Mouse (Mus musculus) inflammation-experienced regulatory T-cells, adult 6 months (primary cell): ENCODE measurements around the gene Map3k5. TPM values are rescaled to one million over a fixed set of nuclear protein-coding genes. Genes with fewer than 3 reads are reported as not detected.
"Not testable (repeated sequence)": the region's sequence is repeated elsewhere in the genome, so short reads cannot be mapped to it uniquely, and the experiment has no call there.

Source experiments
- ATAC-seq: one replicate; pipeline ENCODE4 v1.8.0; 2017
- polyA plus RNA-seq, 3 experiments: library from polyadenylated mRNA; unstranded; fragments of 100-300 nt; shearing (Covaris generic); gene quantifications; one replicate each; pipeline ENCODE4 v1.2.1; 2017

Map3k5 gene
- 10 to 100 TPM in 2 of 3 experiments, 1 to 10 TPM in 1; 9.3 to 14.3 (median 13.8) TPM for polyA plus RNA-seq

DNA sequence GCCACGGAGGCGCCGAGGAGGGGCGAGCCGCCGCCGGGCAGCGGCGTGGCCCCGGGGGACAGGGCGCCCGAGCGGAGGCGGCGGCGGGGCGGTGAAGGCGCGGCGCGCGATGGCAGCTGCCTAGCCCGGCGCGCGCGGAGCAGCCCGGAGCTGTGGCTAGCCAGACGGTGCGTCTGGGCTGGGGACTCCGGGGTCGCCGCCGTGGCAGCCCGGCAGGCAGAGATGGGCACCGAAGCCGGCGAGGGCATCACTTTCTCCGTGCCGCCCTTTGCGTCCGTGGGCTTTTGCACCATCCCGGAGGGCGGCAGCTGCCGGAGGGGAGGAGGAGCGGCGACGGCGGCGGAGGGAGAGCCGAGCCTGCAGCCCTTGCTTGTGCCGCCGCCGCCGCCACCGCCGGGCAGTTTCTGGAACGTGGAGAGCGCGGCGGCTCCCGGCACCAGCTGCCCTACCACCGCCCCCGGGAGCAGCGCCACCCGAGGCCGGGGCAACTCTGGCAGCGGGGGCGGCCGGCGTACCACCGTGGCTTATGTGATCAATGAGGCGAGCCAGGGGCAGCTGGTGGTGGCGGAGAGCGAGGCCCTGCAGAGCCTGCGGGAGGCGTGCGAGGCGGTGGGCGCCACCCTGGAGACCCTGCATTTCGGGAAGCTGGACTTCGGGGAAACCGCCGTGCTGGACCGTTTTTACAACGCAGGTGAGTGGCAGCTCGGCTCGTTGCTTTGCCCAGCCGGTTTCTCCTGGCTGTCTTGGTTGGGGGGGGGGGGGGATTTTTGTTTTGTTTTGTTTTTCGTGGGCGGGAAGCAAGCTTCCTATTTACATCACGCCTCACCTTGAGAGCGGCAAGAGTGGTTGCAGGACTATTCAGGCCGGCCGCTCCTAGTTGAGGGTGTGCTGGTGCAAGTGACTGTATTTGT, at the start of gene Map3k5:
TSS of gene Map3k5 (plus strand) at position 89 of the 911 bp plus-strand sequence.
- ATAC-seq: peak; percentile 18

DNA sequence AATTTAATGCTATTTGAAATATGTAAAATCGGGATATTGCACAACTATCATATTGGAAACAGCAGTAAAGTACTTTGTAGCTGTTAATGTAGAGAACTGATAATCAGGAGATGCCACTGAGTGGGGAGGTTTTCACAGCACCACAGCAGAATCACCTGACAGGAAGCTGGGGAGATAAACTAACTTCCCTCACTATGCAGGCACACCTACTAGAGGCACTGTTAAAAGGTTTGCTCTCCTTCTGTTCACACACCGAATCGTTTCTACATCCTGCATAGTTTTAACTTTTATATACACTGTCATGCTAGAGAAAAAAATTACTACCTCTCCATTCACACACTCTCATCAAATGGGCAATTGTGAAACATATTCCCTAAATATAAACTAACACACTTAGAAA, 48.0 kb upstream of the Map3k5 start:
- peak; percentile 58 for ATAC-seq

DNA sequence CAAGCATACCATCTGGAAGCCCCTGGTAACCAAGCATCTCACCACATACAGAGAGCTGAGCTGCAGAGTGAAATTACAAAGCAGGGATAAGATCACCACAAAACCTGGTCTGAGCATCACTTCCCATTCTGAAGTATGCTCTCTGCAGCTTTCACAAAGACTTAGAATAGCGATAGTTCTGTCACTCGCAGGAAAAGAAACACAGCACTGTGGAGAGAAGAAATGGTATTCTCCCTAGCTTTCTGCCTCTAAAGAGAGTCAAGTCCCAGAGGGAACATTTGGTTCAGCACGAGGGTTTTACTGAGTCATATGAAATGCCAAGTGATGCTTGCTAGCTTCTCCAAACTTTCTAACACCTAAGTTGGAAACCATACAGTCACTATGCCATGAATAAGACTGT, 44.4 kb upstream of the Map3k5 start:
- no peak for ATAC-seq

DNA sequence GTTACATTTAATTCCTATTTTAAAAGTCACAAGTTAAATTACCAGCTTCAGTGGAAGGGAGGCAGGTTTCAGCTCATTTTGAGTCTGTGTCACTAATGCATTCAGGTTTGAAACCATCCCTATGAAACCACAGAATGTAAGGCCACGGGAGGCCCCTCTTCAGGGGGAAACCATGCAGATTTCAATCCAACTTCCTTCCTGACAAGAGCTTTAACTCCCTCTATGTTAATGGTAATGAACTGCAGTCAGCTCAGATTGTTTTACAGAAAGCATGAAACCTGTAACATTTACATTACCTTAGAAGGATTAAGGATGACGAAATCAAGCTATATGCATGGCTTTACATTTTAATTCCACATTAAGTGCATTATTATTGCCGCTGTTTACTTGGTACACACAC, 42.6 kb upstream of the Map3k5 start:
- ATAC-seq: no peak

DNA sequence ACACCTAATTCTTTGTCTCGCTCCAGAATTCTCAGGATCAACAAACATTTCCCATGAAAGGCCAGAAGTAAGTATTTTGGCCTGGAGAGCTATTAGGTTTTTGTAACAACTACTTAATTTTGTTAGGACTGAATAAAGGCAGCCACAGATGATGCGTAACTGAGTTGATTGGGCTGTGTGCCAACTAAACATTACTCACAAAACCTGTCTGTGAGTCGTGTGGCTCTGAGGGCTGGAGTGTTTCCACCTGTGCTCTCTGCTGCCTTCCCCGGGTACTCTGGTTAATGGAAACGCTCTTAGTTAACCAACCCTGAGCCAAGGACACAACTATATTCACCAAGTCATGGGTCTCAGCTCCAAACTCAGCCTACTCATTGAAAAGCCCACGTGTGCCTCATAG, 41.1 kb upstream of the Map3k5 start:
- no peak for ATAC-seq

DNA sequence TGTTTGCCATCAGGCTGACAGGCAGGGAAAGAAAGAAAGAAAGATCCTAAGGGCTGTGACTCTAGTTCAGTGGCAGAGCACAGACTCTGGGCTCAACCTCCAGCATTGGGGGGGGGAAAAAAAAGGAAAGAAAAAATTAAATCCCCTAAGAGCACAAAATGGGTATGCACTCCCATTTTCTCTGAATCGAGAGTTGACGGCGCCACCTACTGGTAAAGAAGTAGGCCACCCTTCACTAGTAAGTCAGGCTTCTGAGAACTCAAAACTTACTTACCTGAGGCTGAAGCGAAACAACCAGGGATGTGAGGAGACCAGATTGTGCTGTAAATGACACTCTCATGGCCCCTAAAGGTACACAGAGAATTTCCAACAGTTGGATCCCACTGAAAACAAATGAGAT, 40.3 kb upstream of the Map3k5 start:
- ATAC-seq: peak; percentile 69

DNA sequence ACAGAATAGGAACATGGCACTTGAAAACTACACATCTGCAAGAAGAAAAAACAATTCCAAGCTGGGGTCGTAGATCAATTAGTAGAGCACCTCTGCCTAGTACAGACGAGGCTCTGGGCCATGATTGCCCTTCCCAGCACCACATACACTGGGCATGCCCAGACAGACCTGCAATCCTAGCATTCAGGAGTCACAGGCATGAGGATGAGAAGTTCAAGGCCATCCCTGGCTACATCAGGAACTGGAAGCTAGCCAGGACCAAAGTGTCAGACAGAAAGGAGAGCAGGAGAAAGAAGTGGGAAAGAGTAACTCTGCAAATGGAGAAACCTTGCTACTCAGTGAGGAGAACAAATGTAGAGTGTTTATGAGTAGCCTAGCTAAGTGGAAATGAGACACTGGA, 34.1 kb upstream of the Map3k5 start:
- ATAC-seq: no peak

DNA sequence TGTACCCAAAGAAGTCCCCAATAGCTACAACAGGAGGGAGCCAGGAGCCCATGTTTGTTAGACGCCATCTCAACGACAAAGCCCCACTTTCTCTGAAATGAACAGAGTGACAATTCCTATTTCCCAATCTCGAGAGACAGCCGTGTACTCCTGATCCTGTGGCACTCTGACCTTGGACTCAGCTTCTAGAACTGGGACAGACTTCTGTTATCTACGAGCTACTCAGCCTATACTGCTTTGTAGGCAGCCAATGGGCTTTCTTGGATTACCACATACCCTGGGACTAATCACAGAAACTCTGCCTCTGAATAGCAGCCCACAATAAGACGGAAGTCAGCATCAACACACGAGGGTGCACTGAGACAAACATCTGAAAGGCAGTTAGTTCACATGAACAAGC, 32.3 kb upstream of the Map3k5 start:
- no peak for ATAC-seq

DNA sequence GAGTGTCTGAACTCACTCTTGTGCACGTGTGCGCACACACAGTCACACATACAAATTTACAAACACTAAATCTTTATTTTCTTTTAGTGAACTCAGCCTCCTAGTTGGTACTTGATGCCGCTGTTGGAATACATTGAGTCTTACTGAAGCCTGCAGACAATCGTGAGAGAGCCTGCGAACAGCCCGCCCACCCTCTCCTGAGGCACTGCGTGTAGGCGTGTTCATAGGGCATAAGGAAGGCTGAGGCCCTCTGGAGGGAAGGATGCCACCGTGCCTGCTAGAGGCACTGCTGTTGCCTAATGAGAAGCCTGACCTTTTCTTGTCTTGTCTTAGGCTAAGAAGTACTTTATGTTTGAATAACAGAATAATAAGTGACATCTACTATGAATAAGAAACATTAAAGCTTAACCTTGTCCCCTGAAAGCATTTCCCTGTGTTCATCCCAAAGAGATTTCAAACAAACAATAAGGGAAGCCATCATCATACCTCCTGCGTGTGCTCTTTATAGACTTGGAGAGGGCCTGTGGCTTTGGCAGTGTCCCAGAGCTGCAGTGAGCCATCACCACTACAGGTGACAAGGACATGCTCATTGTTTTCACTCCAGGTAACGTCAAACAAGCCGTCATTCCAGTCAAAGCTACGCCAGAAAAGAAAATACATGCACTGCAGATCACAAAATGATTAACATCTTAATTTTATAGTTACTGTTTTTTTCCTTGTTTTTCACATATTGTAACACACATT, 30.0 kb upstream of the Map3k5 start:
- ATAC-seq: no peak

DNA sequence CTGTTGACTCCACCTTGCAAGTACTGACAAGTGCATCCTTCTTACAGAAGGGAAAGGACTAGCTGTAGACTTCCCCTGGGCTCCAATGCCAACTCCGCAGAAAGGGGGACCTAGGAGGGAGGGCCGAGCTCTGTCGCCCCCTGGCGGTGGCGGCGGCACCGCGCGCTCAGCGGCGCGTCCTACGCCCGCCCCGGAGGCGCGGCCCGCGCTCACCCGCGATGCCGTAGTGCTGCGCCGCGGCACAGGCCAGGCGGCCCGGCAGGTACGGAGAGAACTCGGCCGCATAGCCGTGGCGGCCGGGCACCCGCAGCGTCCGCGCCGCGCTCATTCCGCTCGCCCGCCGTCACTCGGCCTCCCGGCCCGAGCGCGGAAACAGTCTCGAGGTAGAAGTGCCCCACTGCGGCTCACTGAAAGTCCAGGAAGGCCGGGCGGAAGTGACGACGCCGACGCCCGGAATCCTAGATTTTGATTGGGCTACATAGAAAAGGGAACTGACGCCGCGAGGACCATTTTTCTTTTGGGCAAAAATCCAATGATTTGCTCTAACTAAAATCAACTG, 26.9 kb upstream of the Map3k5 start, which contains the start of gene Pex7:
TSS of gene Pex7 (minus strand) at position 444 of the 559 bp plus-strand sequence.
- ATAC-seq: peak; percentile 95

DNA sequence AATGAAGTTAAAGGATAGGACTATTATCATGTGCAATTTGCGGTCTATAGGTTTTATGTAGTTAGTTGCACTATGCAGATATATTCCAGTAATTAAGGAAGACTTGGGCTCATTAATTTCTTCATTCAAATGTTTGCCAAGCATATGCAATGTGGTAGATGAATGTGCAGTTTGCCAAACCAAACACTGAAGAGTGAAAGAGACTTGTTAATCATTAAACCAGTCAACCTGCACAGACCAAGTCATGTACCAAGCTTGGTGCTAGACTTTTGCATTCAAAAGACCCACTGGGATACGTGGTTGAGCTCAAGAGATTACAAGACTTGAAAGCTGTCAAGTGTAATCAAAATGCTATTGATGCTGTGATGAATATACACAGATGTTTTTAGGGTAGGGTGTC, 26.2 kb upstream of the Map3k5 start:
- no peak for ATAC-seq

DNA sequence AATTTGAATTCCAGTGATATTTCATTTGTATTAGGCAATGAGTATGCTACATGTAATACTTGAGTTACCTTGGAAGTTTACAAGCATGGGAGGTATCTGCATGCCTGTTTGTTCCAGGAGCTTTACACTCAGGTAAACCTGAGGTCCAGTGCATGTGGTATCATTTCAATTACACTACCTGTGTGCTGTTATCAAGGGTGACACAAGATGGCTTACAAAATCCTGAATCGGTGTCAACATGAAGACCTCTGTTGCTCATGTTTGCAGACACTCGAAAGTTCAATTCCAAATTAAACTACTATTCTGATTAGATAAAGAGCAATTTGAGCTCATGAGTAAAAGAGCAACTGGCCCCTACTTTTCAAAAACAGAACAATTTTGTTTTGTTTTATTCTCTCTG, 23.8 kb upstream of the Map3k5 start:
- no peak for ATAC-seq

DNA sequence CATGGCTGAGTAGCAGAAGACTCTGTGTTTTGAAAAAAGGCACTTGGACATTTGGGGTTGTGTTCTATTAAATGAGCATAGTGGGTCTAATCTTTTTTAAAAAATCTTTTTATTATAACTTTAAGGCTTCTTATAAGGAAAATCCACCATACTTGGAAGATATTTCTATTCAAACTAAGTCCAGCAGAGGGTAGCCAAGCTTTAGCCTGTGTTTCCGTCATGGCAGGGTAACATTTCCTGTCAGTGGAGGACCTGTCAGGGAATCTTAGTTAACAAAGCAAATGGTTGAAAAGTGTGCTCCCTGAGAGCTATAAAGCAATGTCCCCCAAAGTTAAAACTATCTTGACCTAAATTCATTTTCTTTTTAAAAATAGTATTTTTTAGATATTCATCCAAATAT, 22.7 kb upstream of the Map3k5 start:
- no peak for ATAC-seq

DNA sequence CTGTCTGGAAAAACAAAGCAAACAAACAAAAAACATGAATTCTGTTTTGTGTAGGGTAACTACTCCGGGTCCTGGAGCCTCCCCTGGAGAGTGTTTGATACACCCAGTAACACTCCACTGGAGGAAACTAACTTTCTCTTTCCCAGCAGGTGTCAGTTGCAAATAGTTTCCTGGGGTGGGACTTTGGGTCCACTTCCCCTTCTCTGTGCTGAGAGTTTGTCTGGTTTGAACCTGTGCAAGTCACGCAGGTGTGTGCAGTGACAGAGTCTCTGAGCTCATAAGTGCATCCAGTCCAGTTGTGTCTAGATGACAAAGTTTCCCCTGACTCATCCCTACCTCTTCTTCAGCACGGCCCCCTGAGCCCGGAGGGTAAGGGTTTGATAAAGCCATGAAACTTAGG, 20.5 kb upstream of the Map3k5 start:
- no peak for ATAC-seq

DNA sequence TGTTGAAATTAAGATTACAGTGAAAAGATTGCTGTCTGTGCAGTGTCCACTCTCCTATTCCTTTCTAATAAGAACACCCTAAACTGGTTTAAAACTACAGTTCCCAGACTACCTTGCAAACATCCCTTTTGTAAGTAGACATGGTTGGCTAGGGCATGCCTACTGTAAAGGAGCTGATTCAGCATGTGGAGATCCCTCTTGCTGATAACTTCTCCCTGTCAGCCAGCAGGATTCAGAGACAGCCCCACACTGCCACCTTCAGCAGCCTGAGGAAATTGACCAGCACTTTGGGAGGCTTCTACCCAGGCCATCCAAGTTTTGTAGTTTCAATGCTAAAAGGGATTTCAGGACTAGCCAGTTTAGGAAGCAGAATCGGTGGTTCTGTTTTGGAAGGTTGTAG, 19.0 kb upstream of the Map3k5 start:
- ATAC-seq: peak; percentile 17

DNA sequence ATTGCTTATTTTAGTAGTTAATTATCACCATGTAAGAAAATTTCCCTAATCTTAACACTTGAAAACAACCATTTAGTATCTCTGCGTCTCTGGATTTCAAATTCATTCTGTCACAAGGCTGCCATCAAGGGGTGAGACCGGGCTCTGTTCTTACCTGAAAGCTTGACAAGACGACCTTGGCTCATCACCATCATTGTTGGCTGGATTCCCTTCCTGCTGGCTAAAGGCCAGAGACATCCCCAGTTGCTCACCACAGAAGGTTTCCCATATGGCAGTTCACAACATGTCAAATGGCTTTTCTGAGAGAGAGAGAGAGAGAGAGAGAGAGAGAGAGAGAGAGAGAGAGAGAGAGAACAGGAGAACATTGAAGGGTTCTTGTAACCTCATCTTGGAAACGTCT, 11.9 kb upstream of the Map3k5 start:
- ATAC-seq: no peak

DNA sequence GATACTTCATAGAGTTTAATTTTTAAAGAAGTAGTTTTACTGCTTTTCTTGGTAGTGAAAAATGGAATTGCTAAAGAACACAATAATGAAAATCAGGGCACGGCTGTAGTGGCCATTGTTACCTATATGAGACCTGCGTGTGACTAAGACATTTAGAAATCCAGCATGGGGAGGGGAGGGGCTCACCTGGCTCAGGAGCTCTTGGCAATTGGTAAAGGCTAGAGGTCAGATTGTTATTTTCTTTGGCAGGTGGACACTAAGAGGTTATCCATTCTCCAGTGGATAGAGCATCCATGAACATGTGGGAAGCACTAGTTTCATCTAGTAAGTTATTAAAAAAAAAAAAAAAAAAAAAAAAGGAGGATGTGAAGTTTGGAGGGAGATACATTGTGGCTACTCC, 10.0 kb upstream of the Map3k5 start:
- no peak for ATAC-seq

DNA sequence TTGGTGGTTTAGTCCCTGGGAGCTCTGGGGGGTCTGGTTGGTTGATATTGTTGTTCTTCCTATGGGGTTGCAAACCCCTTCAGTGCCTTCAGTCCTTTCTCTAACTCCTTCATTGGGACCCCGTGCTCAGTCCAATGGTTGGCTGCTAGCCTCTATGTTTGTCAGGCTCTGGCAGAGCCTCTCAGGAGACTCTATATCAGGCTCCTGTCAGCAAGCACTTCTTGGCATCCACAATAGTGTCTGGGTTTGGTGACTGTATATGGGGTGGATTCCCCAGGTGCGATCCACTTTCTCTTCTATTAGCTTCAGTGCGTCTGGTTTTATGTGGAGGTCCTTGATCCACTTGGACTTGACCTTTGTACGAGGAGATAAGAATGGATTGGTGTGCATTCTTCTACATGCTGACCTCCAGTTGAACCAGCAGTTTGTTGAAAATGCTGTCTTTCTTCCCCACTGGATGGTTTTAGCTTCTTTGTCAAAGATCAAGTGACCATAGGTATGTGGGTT, 7.8 kb upstream of the Map3k5 start:
- ATAC-seq: not testable (repeated sequence)

DNA sequence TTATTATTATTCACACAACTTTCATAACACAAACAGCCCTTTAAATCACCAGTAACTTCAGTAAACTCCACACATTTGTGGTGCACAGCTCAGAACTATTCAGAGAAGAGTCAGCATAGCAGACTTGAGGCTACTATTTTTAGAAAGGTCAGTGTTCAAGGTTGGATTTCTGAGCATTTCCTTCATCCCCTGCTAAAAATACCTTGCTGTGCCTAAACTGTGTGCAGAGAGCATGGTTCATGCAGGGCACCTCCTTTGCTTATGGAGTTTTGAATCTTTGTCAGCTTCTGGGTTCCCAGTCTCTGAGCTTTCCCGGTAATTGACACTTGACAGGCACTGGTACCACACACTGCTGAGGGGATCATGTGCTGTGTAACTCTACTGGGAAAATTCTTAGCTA, 6.1 kb upstream of the Map3k5 start:
- ATAC-seq: no peak

DNA sequence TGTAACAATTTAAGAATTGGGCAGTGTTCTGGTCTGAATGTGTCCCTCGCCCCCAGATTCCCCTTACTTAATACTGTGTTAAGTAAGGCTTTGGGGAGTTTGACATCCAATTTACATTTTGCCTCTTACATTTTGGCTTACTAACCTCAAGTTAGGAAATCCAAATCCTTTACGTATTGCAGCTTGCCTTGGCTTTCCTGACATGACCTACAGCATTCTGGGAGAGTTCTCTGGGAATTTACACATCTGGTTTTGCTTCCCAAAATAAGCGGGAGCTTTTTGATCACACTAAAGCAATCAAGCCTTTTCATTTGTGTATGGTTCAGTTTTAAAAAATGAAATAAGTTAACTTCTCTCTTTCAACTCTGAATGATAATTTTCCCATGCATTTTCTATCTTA, 1.3 kb upstream of the Map3k5 start:
- no peak for ATAC-seq

DNA sequence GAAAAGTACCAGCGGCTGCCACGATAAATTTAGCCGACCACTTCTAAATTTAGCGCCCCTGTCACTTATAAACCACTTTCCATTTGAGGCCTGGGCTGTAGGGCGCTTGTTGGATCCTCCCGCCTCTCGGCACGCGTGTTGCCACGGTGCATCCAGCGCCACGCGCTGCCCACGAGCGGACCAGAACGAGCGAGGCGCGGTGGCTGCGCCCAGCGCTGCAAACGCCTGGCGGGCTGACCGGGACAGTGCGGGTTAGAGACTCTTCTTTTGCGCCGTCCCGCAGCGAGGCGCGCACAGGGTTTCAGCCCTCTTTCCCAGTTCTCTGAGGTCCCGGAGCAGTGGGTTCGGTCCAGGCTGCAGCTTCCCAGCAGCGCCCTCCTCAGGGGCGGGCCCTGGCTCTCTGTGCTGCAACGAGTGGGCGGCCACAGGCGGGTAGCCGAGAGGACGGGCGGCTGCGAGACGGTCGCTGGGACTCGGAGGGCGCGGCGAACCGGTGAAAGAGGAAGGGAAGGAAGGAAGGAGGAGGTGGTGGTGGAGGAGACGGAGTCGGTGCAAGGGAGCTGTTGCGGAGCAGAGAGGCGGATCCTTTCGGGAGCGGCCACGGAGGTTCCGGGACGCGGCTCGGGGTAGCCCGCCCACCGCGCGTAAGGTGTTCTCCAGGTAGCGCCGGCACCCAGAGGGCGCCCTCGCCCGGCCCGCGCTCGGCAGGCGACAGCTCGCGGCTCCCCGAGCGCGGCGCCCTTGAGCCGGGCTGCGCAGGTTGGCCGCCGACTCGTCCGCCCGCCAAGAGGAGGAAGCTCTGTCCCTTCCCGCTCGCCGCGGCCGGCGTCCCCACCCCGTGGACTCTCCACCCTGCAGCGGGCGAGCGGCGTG, 525 bp upstream of the Map3k5 start:
- peak; percentile 80 for ATAC-seq

DNA sequence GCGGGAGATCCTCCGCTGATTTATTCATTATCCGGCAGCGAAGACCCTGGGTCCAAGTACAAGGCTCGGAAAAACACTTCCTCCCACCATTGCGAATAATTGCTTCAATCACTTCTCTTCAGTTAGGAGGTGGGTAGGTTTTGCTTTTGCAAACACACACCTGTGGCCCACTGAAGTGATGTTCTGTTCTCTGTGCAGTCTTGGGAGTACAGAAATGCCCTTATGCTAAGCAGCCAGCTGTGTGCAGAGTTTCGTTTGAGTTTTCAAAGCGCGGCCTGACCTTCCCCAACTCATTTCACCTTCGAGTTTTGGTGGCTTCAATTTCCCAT, 987 bp downstream of the Map3k5 start:
- ATAC-seq: no peak
